Mouse (Mus musculus) layer of hippocampus, adult 11-12 months (tissue): Measurements from ENCODE around the gene Ovgp1.
"Not testable (repeated sequence)": the region's sequence is repeated elsewhere in the genome, so short reads cannot be mapped to it uniquely, and the experiment has no call there.

Source experiments
- DNase-seq: peaks from one replicate; pipeline ENCODE4 v3.0.0; 2022; ENCODE audit warnings: low spot score

Gene Ovgp1

GRCm38 (mm10) chr3:105973411-105973810 lies at the start of gene Ovgp1:
TSS of gene Ovgp1 (plus strand) at chr3:105973711.
- no peak for DNase-seq

- no peak for DNase-seq
Measured at GRCm38 (mm10) chr3:105924616-105925015, 48.9 kb upstream of the Ovgp1 start.

GRCm38 (mm10) chr3:105927561-105928194 lies 45.8 kb upstream of the Ovgp1 start:
- DNase-seq, result no peak

GRCm38 (mm10) chr3:105928195-105928569 lies 45.3 kb upstream of the Ovgp1 start:
- DNase-seq, result no peak

- DNase-seq, result no peak
Measured at GRCm38 (mm10) chr3:105928781-105929180, 44.7 kb upstream of the Ovgp1 start.

GRCm38 (mm10) chr3:105929821-105930220 lies 43.7 kb upstream of the Ovgp1 start:
- no peak for DNase-seq

GRCm38 (mm10) chr3:105931095-105931494 lies 42.4 kb upstream of the Ovgp1 start:
- DNase-seq, result no peak

GRCm38 (mm10) chr3:105932240-105933071 lies 41.1 kb upstream of the Ovgp1 start, which contains the start of gene I830077J02Rik:
TSS of gene I830077J02Rik (minus strand) at chr3:105932664.
- no peak for DNase-seq

- DNase-seq, result no peak
Measured at GRCm38 (mm10) chr3:105933926-105934325, 39.6 kb upstream of the Ovgp1 start.

- no peak for DNase-seq
Measured at GRCm38 (mm10) chr3:105935033-105935432, 38.5 kb upstream of the Ovgp1 start.

GRCm38 (mm10) chr3:105936111-105936510 lies 37.4 kb upstream of the Ovgp1 start:
- no peak for DNase-seq

GRCm38 (mm10) chr3:105951348-105951747 lies 22.2 kb upstream of the Ovgp1 start:
- no peak for DNase-seq

- DNase-seq, result no peak
Measured at GRCm38 (mm10) chr3:105957235-105957634, 16.3 kb upstream of the Ovgp1 start.

- DNase-seq, result no peak
Measured at GRCm38 (mm10) chr3:105958204-105958603, 15.3 kb upstream of the Ovgp1 start.

- DNase-seq, result peak; percentile 95
Measured at GRCm38 (mm10) chr3:105958974-105959580, 14.4 kb upstream of the Ovgp1 start, which contains the start of gene Wdr77. TSS of gene Wdr77 (plus strand) at chr3:105959369.

- no peak for DNase-seq
Measured at GRCm38 (mm10) chr3:105959585-105959984, 13.9 kb upstream of the Ovgp1 start.

GRCm38 (mm10) chr3:105959999-105960398 lies 13.5 kb upstream of the Ovgp1 start, which contains the start of gene Atp5f1:
TSS of gene Atp5f1 (minus strand) at chr3:105960099.
- no peak for DNase-seq

- peak; percentile 18 for DNase-seq
Measured at GRCm38 (mm10) chr3:105960700-105961099, 12.8 kb upstream of the Ovgp1 start.

- no peak for DNase-seq
Measured at GRCm38 (mm10) chr3:105971831-105972446, 1.6 kb upstream of the Ovgp1 start.

GRCm38 (mm10) chr3:105974174-105974573 lies 663 bp downstream of the Ovgp1 start:
- DNase-seq, result no peak

GRCm38 (mm10) chr3:105989611-105990010 lies 16.1 kb downstream of the Ovgp1 start:
- DNase-seq, result not testable (repeated sequence)

GRCm38 (mm10) chr3:105991653-105992283 lies 18.3 kb downstream of the Ovgp1 start:
- DNase-seq, result peak; percentile 70
